Mouse (Mus musculus) olfactory bulb, adult 2 months (tissue): ENCODE results near the gene Mesp2. TPM values are rescaled to one million over a fixed set of nuclear protein-coding genes. Genes with fewer than 3 reads are reported as not detected.

Experiments
- H3K27ac ChIP-seq: fragments of 200-500 bp; 2 replicates; pipeline ENCODE4 v1.5.1; 2012; ENCODE audit warnings: low read depth, low read length; ENCODE audit not compliant: insufficient read depth
- H3K4me1 ChIP-seq: fragments of 200-500 bp; 2 replicates; pipeline ENCODE4 v1.6.1; 2012; ENCODE audit warnings: low read length; ENCODE audit not compliant: control insufficient read depth, insufficient read depth
- H3K4me3 ChIP-seq: fragments of 200-500 bp; 2 replicates; pipeline ENCODE4 v1.5.1; 2012; ENCODE audit warnings: mild to moderate bottlenecking, low read depth, low read length, moderate library complexity; ENCODE audit not compliant: insufficient read depth
- CTCF ChIP-seq: fragments of 200-500 bp; IDR thresholded peaks from 2 replicates; pipeline ENCODE4 v1.5.1; 2012; ENCODE audit warnings: low read depth, mild to moderate bottlenecking, low read length, moderate library complexity; ENCODE audit not compliant: insufficient read depth
- POLR2A ChIP-seq: fragments of 200-500 bp; IDR thresholded peaks from 2 replicates; pipeline ENCODE4 v1.6.1; 2012; ENCODE audit warnings: mild to moderate bottlenecking, low read depth, low read length, moderate library complexity; ENCODE audit not compliant: insufficient read depth
- WGBS: fragments of 180-500 bp; shearing (Covaris S2); methylation state at CpG from one replicate; pipeline ENCODE4 v1.1.7; 2018; 5-methylcytosine and 5-hydroxymethylcytosine counted together
- polyA plus RNA-seq: library from polyadenylated mRNA; stranded (reverse); fragments of >200 nt; gene quantifications from 2 replicates; pipeline ENCODE4 v1.2.4, GENCODE M21; 2012; ENCODE audit warnings: low replicate concordance; ENCODE audit not compliant: missing spikeins, insufficient read depth, insufficient read length

The Mesp2 gene
- not detected in 2 replicates for polyA plus RNA-seq

GRCm38 (mm10) chr7:79810611-79811506, at the start of gene Mesp2:
Gene Mesp2, plus strand, starts transcription at chr7:79810727.
- H3K27ac ChIP-seq = no peak within 1 kb of the TSS
- H3K4me3 ChIP-seq = peak within 1 kb of the TSS; percentile 40
- H3K4me1 ChIP-seq = peaks cover 9% of the 10 kb centered on the region; the same call in 1 of the 2 replicates
- TF ChIP-seq POLR2A (no peak), CTCF (no peak)
- 22% methylated on average over 71 of the region's 71 CpGs for WGBS

GRCm38 (mm10) chr7:79761124-79761876, 49.2 kb upstream of the Mesp2 start:
- 34% methylated on average over 5 of the region's 5 CpGs for WGBS
- Histone ChIP-seq H3K4me3 (no peak overlapping the region), H3K4me1 (no peaks in the 10 kb centered on the region), H3K27ac (no peak overlapping the region)
- no peak for TF ChIP-seq POLR2A
- no peak for TF ChIP-seq CTCF

DNA sequence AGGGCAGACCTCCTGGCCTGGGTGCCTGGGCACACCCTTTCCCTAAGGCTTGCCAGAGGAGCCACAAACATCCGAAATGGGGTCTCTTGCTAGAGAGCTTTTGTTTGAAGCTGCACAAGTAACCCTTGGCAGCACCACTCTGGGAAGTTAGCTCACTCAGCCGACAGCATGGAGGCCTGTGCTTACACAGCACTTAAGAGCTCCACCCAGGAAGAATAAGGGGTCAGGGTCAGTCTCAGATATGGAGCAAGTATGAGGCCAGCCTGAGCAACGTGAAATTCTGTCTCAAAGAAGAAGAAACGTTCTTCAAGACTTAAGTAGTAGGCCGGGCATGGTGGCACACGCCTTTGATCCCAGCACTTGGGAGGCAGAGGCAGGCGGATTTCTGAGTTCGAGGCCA, 48.4 kb upstream of the Mesp2 start:
- Histone ChIP-seq H3K4me1 (no peaks in the 10 kb centered on the region), H3K4me3 (no peak overlapping the region), H3K27ac (no peak overlapping the region)
- 81% methylated on average over 8 of the region's 8 CpGs for WGBS
- no peak for TF ChIP-seq POLR2A
- TF ChIP-seq CTCF = no peak

GRCm38 (mm10) chr7:79765991-79766390, 44.5 kb upstream of the Mesp2 start:
- WGBS = 58% methylated on average over 1 of the region's 1 CpGs
- Histone ChIP-seq H3K4me3 (no peak overlapping the region), H3K27ac (no peak overlapping the region), H3K4me1 (no peaks in the 10 kb centered on the region)
- TF ChIP-seq CTCF (no peak), POLR2A (no peak)

- Histone ChIP-seq H3K4me1 (peaks cover 5% of the 10 kb centered on the region), H3K4me3 (no peak overlapping the region), H3K27ac (no peak overlapping the region)
- 86% methylated on average over 3 of the region's 3 CpGs for WGBS
- no peak for TF ChIP-seq CTCF
- TF ChIP-seq POLR2A = no peak
Observed at GRCm38 (mm10) chr7:79769664-79770063, 40.9 kb upstream of the Mesp2 start.

DNA sequence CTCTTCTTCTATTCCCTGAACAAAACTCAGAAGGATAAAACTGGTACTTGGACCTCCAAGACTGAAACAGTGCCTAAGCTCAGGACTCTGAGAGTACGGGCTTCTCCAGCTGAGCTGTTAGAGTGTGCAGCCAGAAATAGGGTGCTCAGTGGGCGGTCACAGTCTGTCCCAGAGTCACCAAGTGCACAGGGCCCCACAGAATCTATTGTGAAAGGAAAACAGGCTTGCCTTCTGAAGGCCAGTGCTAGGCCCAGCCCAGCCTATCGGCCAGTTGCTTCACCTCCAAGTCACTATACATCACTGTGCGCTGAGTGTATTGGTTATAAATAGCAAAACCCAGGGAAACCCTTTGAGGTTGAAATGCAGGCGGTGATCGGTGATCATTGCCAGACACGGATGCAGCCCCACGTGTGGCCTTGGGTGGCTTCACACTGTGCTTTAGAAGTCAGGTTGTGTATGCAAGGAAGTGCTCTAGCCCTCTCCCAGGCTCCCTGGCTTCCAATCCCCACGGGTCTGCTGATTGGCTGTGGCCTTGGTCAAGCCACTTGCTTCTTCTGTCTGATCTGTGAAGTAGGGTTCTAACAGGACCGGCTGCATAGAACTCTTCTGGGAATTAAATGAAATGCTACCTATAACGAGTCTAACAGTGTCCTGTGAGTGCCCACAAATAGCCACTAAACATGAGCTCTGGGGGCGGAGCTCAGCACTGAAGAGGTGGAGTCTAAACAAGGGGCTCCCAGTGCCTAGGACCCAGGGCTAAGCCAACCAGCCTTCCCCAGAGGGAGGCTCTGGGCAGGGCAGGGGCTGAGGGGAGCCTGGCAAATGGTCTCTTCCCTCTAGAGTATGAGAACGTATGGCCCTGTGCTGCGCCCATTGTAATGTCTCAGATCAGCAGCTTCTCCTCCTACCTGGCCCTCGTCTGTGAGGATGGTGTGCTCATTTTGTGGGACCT, 38.7 kb upstream of the Mesp2 start:
- no peak for TF ChIP-seq CTCF
- no peak for TF ChIP-seq POLR2A
- 56% methylated on average over 15 of the region's 15 CpGs for WGBS
- Histone ChIP-seq H3K4me1 (peaks cover 5% of the 10 kb centered on the region), H3K4me3 (no peak overlapping the region), H3K27ac (no peak overlapping the region)

GRCm38 (mm10) chr7:79780647-79781626, 29.6 kb upstream of the Mesp2 start:
- H3K4me3 ChIP-seq = peak overlapping the region; percentile 35
- 31% methylated on average over 16 of the region's 16 CpGs for WGBS
- no peak overlapping the region for H3K27ac ChIP-seq
- TF ChIP-seq POLR2A (no peak), CTCF (peak; percentile 79)
- peaks cover 3% of the 10 kb centered on the region for H3K4me1 ChIP-seq
